Mouse (Mus musculus): ENCODE measurements at regions not wholly inside any gene's neighbourhood (a gene's known extent, or its start where the extent isn't known, plus 50 kb on each side); places are given as distances from the start of the nearest gene placed in this dataset.
A peak's percentile ranks its signal among the peaks of the same experiment; 100 is the strongest.

DNA sequence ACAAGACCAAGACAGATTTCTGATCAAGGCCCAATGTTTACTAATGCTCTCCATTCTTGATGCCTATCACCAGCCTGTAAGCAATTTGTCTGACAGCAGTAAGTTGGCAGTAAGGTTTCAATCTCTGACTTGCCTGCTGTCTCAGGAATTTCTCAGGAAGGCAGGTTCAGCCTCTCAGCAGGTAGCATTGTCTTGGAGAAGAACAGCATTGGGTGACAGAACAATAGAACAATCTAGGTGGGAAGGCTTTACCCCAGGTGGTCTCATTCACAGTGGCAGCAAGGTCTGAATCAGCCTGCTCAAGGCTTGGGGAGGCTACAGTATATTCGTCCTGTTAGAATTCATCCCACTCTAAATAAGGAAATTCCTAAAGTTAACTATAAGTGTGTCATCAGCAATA is 81.2 kb upstream of the Chordc1 start:
- Histone ChIP-seq H3K4me1 (replicated peaks; ENCODE audit: control insufficient read depth, insufficient read depth) (no peaks in the 10 kb centered on the region), H3K27me3 (ENCODE audit: control insufficient read depth, insufficient read depth, low read length) (no peaks in the 10 kb centered on the region), H3K9ac (ENCODE audit: low read length) (no peak overlapping the region), H3K36me3 (ENCODE audit: control insufficient read depth, insufficient read depth, low read length) (no peaks in the 10 kb centered on the region), H3K27ac (replicated peaks) (no peak overlapping the region), H3K4me3 (ENCODE audit: low read depth, low read length) (no peak overlapping the region), H3K4me2 (replicated peaks; ENCODE audit: low read depth) (no peak overlapping the region), H3K9me3 (ENCODE audit: control insufficient read depth, low read length) (no peaks in the 10 kb centered on the region)
- TF ChIP-seq CTCF (IDR thresholded peaks at IDR 0.05; ENCODE audit: low read depth) (no peak), EP300 (optimal IDR thresholded peaks at IDR 0.05) (no peak)
- DNase-seq (ENCODE audit: low spot score) (no peak), ATAC-seq (ENCODE audit: low FRiP score, low TSS enrichment) (no peak)
- 48% methylated on average over 1 of the region's 1 CpGs for WGBS

DNA sequence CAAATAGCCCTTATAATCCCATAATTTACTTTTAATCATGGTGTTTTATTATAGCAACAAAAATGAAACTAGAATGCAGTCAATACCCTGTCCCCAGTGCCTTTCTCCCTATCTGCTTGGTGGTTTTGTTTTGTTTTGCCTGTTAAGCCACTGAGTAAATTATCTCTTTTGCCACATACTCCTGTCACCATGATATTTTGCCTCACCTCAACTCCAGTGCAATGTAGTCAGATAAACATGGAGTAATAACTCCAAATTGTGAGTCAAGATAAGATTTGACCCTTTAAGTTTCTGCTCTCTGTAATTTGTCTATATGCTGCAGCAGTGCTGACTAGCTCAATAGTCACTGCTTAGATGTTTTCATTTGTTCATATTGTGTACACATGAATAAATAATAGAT is 65.3 kb upstream of the Chordc1 start:
- H3K4me2 ChIP-seq (replicated peaks; ENCODE audit: low read depth) = no peak overlapping the region
- H3K4me3 ChIP-seq (ENCODE audit: low read depth, low read length) = no peak overlapping the region
- TF ChIP-seq CTCF (IDR thresholded peaks at IDR 0.05; ENCODE audit: low read depth) = no peak
- TF ChIP-seq EP300 (optimal IDR thresholded peaks at IDR 0.05) = no peak
- no peak for ATAC-seq (ENCODE audit: low FRiP score, low TSS enrichment)
- no peaks in the 10 kb centered on the region for H3K9me3 ChIP-seq (ENCODE audit: control insufficient read depth, low read length)
- no peak for DNase-seq (ENCODE audit: low spot score)
- no peaks in the 10 kb centered on the region for H3K36me3 ChIP-seq (ENCODE audit: control insufficient read depth, insufficient read depth, low read length)
- no peaks in the 10 kb centered on the region for H3K4me1 ChIP-seq (replicated peaks; ENCODE audit: control insufficient read depth, insufficient read depth)
- H3K27me3 ChIP-seq (ENCODE audit: control insufficient read depth, insufficient read depth, low read length) = no peaks in the 10 kb centered on the region
- no peak overlapping the region for H3K9ac ChIP-seq (ENCODE audit: low read length)
- H3K27ac ChIP-seq (replicated peaks) = no peak overlapping the region

DNA sequence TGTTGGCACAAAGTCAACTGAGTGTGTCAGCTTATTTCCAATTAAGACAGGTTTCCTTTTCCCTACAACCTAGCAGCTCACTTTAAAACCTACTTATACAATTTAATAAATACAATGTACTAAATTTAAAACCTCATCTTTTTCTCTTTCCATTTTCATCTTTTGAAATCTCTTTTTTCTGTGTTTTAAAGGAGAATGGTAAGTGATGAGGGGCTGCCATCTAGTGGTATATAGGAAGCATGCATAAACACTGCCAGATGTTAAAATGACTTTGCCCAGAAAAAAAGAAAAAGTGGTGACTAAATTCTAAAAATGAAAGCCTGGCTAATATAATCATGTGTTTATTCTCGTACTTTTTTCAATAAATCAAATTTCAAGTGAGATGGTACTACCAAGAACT is 62.0 kb upstream of the Chordc1 start:
- no peak for DNase-seq (ENCODE audit: low spot score)
- WGBS = 3% methylated on average over 1 of the region's 1 CpGs
- H3K4me1 ChIP-seq (replicated peaks; ENCODE audit: control insufficient read depth, insufficient read depth) = no peaks in the 10 kb centered on the region

More for the DNA sequence above, 62.0 kb upstream of the Chordc1 start:
- H3K4me3 ChIP-seq (ENCODE audit: low read depth, low read length) = no peak overlapping the region
- H3K4me2 ChIP-seq (replicated peaks; ENCODE audit: low read depth) = no peak overlapping the region
- no peaks in the 10 kb centered on the region for H3K27me3 ChIP-seq (ENCODE audit: control insufficient read depth, insufficient read depth, low read length)
- no peaks in the 10 kb centered on the region for H3K9me3 ChIP-seq (ENCODE audit: control insufficient read depth, low read length)
- TF ChIP-seq CTCF (IDR thresholded peaks at IDR 0.05; ENCODE audit: low read depth) = peak; percentile 77
- no peak for TF ChIP-seq EP300 (optimal IDR thresholded peaks at IDR 0.05)
- no peak for ATAC-seq (ENCODE audit: low FRiP score, low TSS enrichment)
- no peaks in the 10 kb centered on the region for H3K36me3 ChIP-seq (ENCODE audit: control insufficient read depth, insufficient read depth, low read length)
- no peak overlapping the region for H3K9ac ChIP-seq (ENCODE audit: low read length)
- no peak overlapping the region for H3K27ac ChIP-seq (replicated peaks)
